Mouse (Mus musculus) frontal cortex, postnatal 10 days (tissue): ENCODE measurements around the gene H2-T22.

Experiments used
- DNase-seq, 2 experiments: peaks; one replicate each; pipeline ENCODE4 v3.0.0; 2022; ENCODE audit warnings: low spot score in 2 of 2, mixed read lengths in 1 of 2

The H2-T22 gene

DNA sequence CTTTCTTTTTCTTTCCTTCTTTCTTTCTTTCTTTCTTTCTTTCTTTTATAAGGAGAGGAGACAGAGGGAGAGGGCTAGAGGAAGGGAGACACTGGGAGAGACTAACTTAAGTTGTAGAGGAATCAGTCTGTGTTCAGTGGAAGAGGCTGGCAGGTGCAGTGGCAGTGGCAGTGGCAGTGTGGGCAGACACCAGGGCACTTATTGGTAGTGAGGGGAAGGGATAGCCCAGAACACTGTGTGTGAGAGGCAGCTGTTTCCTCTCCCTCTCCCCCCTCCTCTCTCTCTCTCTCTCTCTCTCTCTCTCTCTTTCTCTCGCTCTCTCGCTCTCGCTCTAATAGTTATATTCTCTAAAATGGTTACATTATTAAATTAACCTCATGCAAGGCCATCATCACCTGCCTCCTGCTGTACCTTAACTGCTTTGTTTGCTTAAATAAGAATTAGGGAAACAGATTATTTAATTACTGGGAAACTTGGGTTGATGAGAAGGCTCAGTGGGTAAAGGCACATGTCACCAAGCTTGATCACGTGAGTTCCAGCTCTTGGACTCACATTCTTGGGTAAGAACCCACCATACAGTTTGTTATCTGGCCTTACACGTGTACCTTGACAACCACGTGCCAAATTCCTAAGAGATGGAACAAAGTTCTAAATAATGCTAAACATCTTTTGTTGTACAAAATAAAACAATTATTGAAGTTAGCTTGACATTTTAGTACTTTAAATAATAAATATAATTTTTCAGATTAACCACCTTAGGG, 43.8 kb downstream of the H2-T22 start:
- no peak for DNase-seq

DNA sequence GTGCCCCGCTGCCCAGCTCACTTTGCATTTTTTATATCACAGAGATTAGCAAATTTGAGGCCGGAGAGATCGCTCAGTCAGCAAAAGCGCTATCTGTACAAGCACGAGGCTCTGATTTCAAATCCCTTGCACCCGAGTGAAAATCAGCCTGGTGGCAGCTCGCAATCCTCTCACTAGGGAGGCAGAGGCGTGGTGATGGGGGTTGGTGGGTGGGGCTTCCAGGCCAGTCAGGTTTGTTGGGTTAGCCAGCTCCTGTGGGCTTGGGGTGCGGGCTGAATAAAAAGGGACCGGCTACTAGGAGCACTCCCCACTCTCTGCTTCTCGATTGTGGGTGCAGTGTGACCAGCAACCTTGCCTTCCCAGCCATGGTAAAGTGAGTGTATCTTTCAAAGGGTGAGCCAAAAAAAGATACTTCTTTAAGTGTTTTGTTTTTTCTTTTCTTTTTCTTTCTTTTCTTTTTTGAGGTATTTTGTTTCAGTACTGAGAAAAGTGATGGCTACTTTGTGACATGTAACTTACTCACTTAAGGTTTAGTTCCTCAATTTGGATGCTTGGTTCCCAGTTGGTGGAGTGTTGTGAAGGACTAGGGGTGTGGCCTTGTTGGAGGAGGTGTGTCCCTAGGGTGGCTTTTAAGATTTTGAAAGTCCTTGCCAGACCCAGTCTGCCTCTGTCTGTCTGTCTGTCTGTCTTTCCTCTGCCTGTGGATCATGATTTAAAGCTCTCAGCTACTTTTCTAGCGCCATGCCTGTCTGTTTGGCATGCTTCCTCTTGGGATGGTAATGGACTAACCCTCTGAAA, 44.6 kb downstream of the H2-T22 start:
- no peak for DNase-seq

DNA sequence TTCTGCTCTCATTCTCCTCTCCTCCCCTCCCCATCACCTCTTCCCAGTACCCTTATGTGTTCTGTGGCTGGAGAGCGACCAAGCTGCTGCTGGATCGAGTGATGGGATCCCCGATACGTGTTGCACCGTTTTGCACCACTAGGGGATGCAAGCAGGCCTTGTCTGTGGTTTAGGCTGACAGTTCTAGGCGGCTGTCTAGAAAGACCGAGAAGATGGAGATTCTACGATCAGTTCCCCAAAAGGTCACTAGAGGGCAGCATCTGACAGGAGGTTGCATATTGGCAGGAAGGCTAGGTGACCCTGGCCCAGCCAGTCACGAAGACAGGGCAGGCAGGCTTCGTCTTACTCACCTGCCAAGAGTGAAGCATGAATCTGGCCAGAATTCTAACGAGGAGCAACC, 45.6 kb downstream of the H2-T22 start:
- peak; percentile 85 to 93 for DNase-seq

DNA sequence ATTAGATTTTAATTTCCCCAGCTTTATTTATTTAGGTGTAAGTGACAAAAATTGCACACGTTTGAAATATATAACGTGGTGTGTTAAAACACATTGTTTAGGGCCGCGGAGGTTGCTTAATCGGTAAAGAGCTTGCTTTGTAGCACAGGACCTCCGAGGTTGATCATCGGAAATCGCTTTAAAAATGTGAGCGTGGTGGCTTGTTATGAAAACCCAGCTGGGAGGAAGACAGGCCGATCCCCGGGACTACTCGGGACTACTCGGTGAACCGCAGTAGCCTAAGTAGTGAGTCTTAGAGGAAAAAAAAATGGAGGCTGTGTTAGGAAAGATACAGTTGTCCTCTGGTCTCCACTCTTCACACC, 47.7 kb downstream of the H2-T22 start:
- DNase-seq = no peak

DNA sequence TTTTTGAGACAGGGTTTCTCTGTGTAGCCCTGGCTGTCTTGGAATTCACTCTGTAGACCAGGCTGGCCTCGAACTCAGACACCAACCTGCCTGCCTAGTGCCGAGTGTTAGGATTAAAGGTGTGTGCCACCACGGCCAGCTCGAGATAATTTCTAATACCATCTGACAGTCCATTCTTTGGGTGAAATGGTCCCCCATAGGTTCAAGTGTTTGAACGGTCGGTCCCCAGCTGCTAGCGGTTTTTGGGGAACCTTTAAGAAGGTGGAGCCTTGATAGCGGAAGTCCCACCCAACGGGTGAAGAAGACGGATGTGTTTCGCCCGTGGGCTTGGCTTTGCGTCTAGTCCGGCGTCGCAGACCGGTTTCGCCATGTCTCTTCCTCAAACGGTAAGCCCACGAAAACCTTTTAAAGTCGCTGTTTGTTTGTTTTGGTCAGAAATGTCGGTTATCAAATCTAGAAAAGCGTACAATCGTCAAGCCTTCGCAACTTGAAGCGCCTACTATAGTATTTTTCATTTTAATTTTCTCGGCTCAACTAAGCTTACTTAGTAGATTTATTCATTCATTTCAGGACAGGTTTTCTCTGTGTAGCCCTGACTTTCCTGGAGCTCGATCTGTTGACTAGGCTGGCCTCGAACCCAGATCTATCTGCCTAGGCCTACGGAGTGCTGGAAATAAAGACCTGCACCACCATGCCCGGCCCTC, 48.2 kb downstream of the H2-T22 start:
- peak; percentile 67 to 76 for DNase-seq

DNA sequence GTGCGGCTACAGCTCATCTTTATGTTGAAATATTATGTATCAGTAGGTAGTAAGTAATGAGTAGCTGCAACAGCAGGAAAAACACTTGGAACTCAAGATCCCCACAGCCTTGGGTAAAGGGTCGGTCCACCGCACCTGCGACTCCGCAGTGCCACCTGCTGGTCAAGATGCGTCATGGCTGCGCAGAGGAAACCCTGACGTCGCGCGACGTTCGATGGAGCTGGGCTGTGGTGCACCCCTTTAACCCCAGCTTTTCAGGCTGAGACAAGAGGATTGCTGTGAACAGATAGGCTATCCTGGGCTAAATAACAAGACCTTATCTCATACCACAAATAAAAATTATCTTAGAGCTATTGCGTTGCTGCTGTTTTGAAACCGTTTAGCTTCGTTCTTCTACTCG, 48.9 kb downstream of the H2-T22 start:
- peak in 1 of 2 experiments; percentile 76 for DNase-seq

DNA sequence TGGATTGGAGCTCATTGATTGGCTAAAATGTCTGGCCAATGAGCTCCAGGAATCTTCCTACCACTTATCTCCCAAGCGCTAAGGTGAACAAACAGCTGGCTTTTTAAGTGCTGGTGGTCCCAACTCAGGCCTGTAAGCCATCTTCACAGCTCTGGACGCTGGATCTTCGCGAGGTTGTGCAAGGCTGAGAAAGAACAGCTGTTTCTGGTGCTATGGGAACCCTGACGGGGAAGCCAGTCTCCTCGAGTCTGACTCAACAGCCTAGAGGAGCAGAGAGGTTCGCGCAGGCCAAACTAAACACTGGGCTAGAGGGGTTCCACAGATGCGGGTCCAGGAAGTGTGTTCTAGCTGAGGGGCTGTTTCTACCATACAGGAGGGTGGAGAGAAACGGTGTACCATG, 50.8 kb downstream of the H2-T22 start:
- DNase-seq = no peak
